Mouse (Mus musculus) monocyte, adult 5-6 weeks (primary cell): Measurements from ENCODE around the gene Pde8b. TPM values are rescaled to one million over a fixed set of nuclear protein-coding genes. Genes with fewer than 3 reads are reported as not detected.

Experiments
- ATAC-seq: fragments of 153-309, 156-312 bp; replicated peaks from 2 replicates; pipeline ENCODE4 v1.8.0; 2017; ENCODE audit warnings: mild to moderate bottlenecking; ENCODE audit not compliant: low TSS enrichment, insufficient number of reproducible peaks, severe bottlenecking, poor library complexity, low FRiP score
- total RNA-seq: library from RNA; stranded (forward); fragments of 200-1000, 200-491, 200-594 nt; gene quantifications from 3 replicates; pipeline ENCODE4 v1.2.3, GENCODE M21; 2017

Gene Pde8b
- total RNA-seq, 1 experiment from 2014 or later, result 5.0 TPM

DNA sequence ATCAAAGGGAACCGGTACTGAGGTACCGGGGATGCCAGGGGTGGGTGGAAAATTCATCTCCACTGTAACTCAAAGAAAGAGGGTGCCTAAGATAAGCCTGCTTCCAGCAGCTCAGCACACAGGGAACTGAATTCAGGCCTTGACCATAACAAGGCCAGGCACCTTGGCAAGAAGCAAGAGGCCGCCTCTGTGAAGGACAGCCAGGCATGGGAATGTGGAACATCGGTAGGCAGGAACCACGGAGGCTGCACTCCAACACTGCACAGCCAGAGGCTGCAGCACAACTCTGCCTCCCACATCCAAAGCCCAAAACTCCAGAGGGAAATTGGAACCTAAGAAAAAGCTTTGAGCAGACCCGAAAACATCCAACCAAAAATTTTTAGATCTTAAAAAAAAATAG is 75.9 kb downstream of the Pde8b start:
- ATAC-seq, result no peak

DNA sequence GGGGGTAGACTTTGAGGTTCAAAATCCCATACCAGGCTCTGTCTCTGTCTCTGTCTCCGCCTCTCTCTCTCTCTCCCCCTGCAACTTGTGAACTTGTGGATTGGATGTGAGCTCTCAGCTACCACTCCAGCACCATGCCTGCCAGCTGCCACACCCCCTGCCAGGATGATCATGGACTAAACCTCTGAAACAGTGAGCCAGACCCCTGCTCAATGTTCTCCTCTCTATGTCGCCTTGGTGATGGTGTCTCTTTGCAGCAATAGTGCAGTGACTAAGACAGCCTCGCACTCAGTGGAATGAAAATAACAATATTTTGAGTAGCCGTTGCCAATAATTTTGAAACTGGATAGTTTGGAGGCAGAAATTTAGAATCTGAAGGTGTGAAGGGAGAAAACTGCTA is 77.8 kb downstream of the Pde8b start:
- ATAC-seq, result no peak

DNA sequence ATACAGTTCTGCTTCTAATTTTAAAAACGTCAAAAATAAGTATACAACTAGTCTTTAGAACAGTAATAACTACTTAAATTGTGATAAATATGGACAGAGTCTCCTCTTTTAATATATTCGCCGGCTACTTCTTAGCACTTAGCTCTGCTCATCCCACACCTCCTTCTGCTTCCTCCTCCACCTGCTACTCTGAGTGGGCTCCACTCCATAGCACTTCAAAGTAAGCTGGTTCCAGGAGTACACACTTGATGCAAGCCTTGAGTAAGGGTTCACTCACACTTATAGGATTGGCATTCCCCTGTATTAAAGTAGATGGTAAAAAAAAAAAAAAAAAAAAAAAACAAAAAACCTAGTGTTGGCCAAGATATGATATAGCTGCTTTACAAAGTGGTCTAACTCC is 89.9 kb downstream of the Pde8b start:
- ATAC-seq, result no peak

DNA sequence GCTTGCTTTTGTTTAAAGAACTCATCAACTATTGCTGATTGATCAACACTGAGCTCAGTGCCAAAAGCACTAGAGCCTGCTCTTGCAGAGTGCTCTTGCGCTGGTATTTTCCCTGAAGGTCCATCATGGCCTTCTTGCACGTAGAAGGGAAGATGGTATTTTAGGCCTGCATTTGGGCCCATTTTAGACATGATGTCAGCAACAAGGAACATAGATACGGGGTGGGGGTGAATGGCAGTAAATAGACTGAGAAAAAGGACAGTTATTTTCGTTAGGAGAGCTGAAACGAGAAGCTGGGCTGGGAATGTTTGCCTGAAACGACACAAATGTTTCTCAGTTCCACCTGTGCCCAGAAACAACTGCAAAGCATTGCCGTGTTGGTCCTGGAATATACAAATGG is 91.2 kb downstream of the Pde8b start:
- no peak for ATAC-seq

DNA sequence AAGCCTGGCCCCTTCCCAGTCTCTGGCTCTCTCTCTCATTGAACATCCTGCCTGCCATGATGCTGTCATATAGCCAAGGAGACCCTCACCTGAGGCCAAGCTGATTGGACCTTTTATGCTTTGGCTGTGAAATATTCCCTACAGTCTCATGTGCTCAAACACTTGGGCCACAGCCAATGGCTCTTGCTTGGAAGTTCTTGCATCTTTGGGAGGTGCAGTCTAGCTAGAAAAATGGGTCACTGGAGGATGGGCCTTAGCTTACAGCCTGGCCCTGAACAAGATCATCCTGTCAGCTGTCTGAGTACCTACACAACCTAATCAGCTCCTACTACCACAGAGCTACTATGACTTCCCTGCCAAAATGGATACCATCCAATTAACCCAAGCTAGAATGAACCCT is 105.4 kb downstream of the Pde8b start:
- ATAC-seq, result no peak

DNA sequence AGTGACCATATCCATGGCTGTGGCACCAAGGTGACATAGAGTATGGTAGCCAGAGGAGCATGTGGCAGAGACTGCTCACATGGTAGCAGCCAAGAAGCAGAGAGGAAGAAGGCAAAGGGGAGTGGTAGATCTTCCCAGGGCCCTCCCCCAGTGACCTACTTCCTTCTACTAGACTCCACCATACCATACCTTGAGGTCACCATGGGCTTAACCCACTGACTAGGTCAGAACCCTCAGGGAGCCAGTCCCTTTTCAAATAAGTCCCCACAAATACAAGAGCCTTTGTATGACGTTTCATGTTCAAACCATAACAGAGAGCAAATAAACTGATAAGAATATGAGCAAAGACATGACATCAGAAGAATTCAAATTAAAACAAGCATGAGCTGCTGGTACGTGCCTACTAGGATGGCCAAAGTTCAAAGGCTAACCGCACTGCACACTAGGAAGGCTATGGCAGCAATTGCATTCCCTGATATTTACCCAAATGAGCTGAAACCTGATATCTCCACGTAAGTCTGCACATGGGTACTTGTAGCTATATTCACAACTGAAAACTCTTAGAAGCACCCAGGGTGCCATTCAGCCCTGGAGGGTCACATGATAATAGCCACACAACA is 109.6 kb downstream of the Pde8b start:
- ATAC-seq, result no peak

DNA sequence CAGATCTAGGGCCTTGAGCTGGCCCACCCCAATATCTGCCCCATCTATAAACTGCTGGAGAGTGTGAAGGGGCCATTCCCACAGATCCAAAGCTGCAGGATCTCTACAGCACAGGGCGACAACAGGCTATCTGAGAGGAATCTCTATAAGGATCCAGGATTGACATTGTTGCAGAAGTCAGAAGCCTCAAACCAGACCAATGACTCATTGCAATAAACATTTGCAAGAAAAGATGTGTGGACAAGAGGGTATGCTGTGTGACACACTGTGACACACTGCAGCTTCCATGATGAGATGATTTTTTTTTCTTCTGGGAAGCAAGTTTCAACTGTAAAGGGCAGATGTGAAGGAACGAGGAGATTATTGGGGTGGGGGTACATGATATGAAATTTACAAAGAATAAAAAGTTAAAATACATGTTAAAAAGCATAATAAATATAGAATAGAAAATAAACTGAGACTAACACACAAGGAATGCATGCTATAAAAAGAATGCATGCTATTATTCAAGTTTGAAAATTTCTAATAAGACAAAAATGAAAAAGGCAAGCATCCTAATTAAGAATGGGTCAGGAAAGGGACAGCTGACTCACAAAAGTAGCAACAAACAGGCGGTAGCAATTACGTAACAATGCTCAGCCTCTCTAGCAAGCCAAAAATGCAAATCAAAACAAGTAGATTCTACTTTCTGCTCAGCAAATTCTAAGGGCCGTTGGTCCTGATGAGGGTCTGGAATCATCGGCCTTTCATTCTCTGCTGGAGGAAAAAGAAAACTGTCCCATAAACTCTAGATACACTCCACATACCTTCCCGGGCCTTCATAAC is 114.6 kb downstream of the Pde8b start:
- no peak for ATAC-seq

DNA sequence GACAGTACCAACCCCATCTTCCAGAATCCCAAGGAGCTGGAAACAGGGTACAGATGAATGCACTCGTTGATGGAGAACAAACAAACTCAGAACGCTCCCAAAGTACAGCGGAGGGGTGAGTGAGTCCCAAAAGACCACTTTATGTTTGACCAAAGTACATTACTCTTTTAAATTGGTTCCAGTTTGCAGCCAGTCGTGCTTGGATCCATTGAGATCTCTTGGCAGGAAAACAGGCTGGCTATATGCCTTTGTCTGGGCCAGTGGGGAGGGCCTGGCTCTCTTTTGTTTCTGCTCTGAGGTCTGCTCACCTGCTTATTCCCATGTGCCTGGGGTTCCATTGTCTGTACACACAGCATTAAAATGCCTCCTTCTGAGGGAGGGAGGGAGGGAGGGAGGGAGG is 118.3 kb downstream of the Pde8b start:
- ATAC-seq, result no peak

DNA sequence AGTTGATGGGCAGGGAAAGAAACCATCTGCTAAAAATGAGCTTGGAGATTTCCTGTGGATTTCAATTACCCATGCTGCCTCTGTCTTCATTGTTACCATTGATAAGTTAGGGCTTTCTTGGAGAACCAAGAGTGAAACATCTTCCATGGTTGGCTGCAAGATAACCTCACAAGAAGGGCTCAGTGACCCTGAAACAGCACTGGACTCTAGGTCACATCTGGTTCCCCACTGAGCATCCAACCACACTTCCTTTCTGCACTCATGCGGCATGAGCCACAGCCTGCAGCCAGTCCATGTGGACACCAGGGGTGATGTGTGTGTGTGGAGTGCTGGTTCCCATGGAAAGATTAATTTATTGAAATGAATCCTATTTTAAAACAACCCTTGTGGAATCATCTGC is 119.1 kb downstream of the Pde8b start:
- no peak for ATAC-seq

DNA sequence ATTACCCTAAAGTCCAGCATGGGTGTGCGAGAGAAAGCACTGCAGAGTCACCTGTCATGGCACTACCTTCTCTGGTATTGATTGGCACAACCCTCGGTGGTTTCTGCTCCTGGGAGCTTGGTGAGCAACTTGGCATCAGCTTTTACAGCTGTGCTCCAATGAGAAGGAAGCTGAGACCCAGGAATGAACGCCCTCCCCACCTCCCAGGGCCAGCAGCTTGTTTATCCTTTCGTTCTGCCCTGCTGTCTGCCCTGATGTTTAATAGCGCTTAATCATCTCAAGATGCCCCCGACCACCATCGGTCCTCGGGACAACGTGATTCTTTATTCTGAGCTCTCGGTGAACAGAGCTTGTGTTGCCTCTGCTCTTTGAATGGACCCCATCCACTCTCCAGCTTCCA is 122.8 kb downstream of the Pde8b start:
- ATAC-seq, result no peak

DNA sequence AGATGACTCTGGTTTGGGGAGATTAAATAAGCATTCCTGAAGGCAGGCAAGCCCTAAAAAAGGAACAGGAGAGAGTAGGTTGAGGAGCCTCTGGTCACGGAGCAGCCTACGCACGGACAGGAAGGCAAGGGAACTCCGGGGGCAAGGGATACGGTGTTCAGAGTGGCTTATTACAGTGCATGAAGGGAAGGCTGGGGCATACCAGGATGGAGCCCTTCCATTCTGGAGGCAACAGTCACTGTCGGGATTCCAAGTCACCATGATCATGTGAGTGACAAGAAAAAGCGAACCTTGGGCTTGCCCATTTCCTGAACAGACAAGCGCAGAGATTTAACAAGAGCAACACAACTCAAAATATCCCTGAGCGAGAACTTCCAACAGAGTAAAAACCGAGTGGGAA is 123.3 kb downstream of the Pde8b start:
- ATAC-seq, result no peak

DNA sequence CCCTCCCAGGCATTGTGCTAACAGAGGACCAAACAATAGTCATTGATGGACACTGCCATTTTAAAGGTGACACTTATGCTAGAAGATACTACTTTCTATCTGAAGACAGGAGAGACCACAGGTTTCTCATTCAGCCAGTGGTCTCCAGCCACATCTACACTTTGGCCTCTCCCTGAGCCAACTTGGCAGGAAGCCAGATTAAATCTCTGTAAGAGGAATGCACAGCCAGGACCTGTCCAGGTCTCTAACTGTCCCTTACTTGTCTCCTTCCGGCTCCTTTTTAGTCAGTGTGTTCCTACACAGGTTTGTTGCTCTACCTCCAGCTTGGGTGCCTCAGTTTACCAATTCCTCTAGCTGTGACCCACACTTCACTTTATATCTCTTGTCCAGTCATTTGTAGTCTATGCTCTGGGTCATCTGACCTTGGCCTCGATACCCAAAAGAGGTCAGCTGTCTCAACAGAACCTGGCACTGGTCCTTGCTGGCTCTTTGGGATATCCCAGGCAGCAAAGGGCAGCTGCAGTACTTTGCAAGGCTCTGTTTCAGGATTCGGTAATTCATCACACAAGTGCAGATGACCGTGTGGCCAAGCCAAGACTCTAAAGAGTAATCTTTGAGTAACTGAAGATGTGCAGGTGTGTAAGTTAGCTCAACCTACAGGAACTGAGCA is 124.5 kb downstream of the Pde8b start:
- ATAC-seq, result no peak

DNA sequence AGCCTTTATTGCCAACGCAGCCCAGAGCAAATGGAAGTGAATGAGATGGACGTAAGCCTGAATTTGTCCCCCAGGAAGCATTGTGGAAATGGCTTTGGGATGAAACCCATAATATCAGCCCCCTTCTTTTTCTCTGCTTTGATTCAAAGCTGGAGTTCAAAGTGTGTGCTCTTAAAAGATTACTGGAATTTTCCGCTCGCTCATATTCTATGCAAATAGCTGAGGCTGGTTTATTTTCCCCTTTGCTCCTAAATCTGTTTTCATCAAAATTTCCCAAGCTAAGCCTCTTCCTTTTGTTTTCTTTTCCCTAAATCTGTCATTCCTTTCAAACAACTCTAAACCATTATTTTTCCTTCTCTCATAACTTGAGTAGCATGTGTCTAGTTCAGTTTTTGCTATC is 129.6 kb downstream of the Pde8b start:
- no peak for ATAC-seq

DNA sequence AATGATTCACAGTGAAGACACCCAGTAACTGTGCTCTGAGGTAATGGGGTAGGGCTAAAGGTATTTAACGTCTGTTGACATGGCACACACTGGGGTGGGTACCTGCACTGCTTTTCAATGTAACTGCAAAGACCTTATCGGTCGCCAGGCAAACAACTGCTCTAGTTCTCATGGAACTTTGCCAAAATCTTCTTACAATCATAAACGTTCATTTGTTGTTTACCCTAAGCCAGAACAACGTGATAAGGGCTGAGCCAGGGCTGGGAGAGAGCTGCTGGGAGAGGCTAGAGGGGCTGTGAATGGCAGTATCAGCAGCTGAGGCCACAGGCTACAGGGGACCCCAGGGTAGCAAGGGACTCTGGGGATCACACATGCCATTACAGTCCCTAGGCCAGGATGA is 136.4 kb downstream of the Pde8b start:
- ATAC-seq, result no peak

DNA sequence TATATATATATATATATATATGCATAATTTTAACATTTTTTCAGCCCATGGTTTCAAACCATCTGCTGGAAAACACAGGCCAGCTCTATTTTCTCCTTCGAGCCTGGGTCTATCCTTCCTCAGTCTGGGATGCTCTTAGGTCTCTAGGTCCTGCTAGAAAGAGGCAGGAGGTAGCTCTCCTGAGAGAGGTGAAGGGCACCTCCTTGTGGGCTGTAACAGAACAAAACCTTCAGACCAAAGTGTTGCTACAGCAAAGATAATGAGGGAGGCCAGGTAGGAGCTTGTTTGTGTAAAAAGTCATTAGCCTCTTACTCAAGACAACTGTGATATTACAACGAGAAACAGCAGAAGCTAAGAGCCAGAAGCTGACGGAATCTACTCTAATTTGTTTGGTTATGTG is 140.6 kb downstream of the Pde8b start:
- no peak for ATAC-seq

DNA sequence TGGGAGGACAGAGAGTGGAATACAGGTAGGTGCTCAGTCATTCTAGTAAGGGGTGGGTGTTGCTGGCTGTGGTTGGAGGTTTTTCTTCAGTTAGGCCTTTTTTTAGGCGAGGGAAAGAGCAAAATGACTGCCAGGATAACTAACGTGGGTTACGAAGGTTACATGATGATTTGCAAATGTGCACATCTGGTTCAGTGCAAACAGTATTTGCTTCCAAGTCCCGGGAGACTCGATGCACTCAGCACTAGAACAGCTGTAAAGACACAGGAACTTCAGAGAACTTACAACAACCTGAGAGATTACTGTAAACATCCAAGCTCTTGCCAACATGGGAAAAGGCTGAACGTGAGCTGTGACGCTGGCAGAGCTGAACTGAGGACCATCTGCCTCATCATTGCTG is 142.1 kb downstream of the Pde8b start:
- no peak for ATAC-seq

DNA sequence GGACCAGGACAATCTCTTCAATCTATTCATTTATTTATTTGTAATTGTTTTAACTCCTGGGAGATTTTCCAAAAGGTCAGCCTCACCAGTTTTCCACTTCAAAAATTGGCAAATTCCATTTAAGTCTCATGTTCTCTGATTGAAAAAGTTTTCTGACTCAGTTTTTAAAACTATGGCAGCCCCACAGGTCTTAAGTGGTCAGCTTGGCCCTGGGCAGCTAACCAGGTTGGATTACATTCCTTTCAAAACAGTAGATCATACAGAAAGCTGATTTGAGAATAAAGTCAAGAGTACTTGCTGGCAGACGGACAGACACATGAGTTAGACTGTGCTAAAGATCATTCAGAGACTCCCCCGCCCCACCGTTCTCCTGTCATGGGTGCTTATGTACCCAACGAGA is 145.3 kb downstream of the Pde8b start:
- ATAC-seq, result no peak

DNA sequence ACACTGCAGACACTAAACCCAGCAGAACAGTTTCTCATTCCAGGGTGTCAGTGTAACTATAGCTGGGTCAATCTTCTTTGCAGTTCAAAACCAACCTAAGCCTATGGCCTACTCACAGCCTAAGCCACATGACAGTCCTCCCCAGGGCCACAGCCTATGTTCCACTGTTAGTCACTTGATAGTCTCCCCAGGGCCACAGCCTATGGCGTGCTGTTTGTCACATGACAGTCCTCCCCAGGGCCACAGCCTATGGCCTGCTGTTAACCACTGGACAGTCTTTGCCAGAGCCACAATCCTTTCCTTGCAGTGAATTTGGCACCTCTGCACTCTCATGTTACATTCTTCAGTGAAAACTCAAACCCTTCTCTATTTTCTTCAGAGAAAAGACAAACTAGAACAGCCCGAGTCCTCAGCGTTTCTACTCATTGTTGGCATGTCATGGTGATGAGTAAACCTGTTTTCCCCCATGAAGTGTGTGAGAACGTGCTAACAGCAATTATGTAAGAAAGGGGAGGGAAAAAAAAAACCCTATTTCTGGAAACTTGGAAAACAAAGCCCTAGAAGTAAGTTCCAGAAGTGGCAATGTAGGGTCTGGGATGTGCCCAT is 147.0 kb downstream of the Pde8b start:
- no peak for ATAC-seq

DNA sequence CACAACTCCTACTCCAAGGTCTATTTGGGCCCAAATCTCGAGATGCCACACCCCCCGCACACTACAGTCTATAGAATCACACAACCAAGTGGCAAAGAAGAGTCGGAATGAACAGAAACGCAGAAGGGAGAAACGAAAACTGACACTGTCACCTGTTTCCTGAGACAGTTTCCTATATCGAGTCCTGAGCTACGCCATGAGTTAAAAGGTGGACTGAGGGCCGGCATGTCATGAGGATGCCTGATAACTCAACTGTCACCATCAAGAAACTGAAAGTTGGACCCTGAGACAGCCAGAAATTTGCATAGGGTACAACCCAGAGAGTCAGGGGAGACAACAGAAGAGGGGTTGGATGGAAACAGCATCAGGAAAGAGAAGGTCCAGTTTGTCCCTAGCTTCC is 148.8 kb downstream of the Pde8b start:
- ATAC-seq, result no peak
